Mouse (Mus musculus) layer of hippocampus, postnatal 10 days (tissue): ENCODE measurements around the gene Plekho1. TPM values are rescaled to one million over a fixed set of nuclear protein-coding genes. Genes with fewer than 3 reads are reported as not detected.
A peak's percentile ranks its signal among the peaks of the same experiment; 100 is the strongest.
"Not testable (repeated sequence)": the region's sequence is repeated elsewhere in the genome, so short reads cannot be mapped to it uniquely, and the experiment has no call there.

Source experiments
- DNase-seq, 2 experiments: peaks; one replicate each; pipeline ENCODE4 v3.0.0; 2021; ENCODE audit warnings: low spot score in 2 of 2
- total RNA-seq, 2 experiments: library from RNA; stranded (reverse); gene quantifications; 2 replicates each; pipeline ENCODE4 v1.2.3; 2021

The Plekho1 gene
- total RNA-seq, 2 experiments from 2014 or later: 50.2 to 56.5 TPM

GRCm38 (mm10) chr3:95953522-95953921 is 42.3 kb downstream of the Plekho1 start:
- no peak for DNase-seq

GRCm38 (mm10) chr3:95953023-95953422 is 42.8 kb downstream of the Plekho1 start:
- DNase-seq: no peak

GRCm38 (mm10) chr3:95951566-95951965 is 44.2 kb downstream of the Plekho1 start:
- not testable (repeated sequence) for DNase-seq

GRCm38 (mm10) chr3:95950763-95951551 is 44.8 kb downstream of the Plekho1 start:
- DNase-seq: peak; percentile 90

GRCm38 (mm10) chr3:95948325-95948724 is 47.5 kb downstream of the Plekho1 start:
- DNase-seq: no peak

- DNase-seq: no peak
Observed at GRCm38 (mm10) chr3:95945731-95946240, 50.0 kb downstream of the Plekho1 start.

GRCm38 (mm10) chr3:95944742-95945141 is 51.1 kb downstream of the Plekho1 start:
- DNase-seq: no peak

- DNase-seq: no peak
Observed at GRCm38 (mm10) chr3:95943226-95943625, 52.6 kb downstream of the Plekho1 start.

GRCm38 (mm10) chr3:95942749-95943148 is 53.1 kb downstream of the Plekho1 start:
- no peak for DNase-seq

GRCm38 (mm10) chr3:95938835-95939234 is 57.0 kb downstream of the Plekho1 start:
- no peak for DNase-seq

Other genes with a start within 250 kb of the Plekho1 start
- 10 to 100 TPM; 38.0 to 39.8 TPM for gene Tars2, start 235.8 kb downstream of the Plekho1 start, total RNA-seq
- gene Rprd2, start 177.1 kb downstream of the Plekho1 start, total RNA-seq: 10 to 100 TPM; 57.2 to 63.9 TPM
- 10 to 100 TPM; 26.0 to 26.4 TPM for gene Prpf3, start 140.1 kb downstream of the Plekho1 start, total RNA-seq
- gene Mrps21, start 124.5 kb downstream of the Plekho1 start, total RNA-seq: 100 to 1,000 TPM; 147 to 175 TPM
- gene Ciart, start 113.8 kb downstream of the Plekho1 start, total RNA-seq: 1 to 10 TPM; 6.5 to 8.9 TPM
- gene BC028528, start 104.0 kb downstream of the Plekho1 start, total RNA-seq: 10 to 100 TPM in 1 of 2 experiments, 1 to 10 TPM in 1; 9.4 to 10.2 TPM
- 100 to 1,000 TPM in 1 of 2 experiments, 10 to 100 TPM in 1; 97.7 to 102 TPM for gene Aph1a, start 102.0 kb downstream of the Plekho1 start, total RNA-seq
- 1 to 10 TPM; 2.5 to 4.4 TPM for gene Car14, start 91.3 kb downstream of the Plekho1 start, total RNA-seq
- 100 to 1,000 TPM; 103 to 105 TPM for gene Anp32e, start 66.8 kb downstream of the Plekho1 start, total RNA-seq
- 10 to 100 TPM; 41.9 to 42.2 TPM for gene Vps45, start 62.5 kb upstream of the Plekho1 start, total RNA-seq
- gene Otud7b, start 108.5 kb upstream of the Plekho1 start, total RNA-seq: 10 to 100 TPM; 17.7 to 21.0 TPM
- gene Mtmr11, start 166.0 kb upstream of the Plekho1 start, total RNA-seq: 1 to 10 TPM; 5.5 to 9.2 TPM
- 10 to 100 TPM; 54.3 to 55.7 TPM for gene Sf3b4, start 176.3 kb upstream of the Plekho1 start, total RNA-seq
- 100 to 1,000 TPM; 317 to 343 TPM for gene Sv2a, start 185.2 kb upstream of the Plekho1 start, total RNA-seq
- gene Bola1, start 223.7 kb upstream of the Plekho1 start, total RNA-seq: 10 to 100 TPM; 20.9 to 22.8 TPM
- gene Hist2h2ab, start 223.9 kb upstream of the Plekho1 start, total RNA-seq: 10 to 100 TPM; 16.7 to 16.8 TPM
- 10 to 100 TPM; 42.5 to 52.0 TPM for gene Hist2h2ac, start 224.9 kb upstream of the Plekho1 start, total RNA-seq
- 1 to 10 TPM; 3.9 TPM for gene Hist2h2be, start 225.1 kb upstream of the Plekho1 start, total RNA-seq
- 10 to 100 TPM; 18.2 to 19.1 TPM for gene Hist2h3c2, start 243.1 kb upstream of the Plekho1 start, total RNA-seq
- 100 to 1,000 TPM; 287 to 323 TPM for gene Hist2h2aa2, start 244.3 kb upstream of the Plekho1 start, total RNA-seq
- gene Hist2h2aa1, start 249.5 kb upstream of the Plekho1 start, total RNA-seq: 10 to 100 TPM in 1 of 2 experiments, 1 to 10 TPM in 1; 6.0 to 16.1 TPM